Mouse (Mus musculus) CH12.LX (cell line): ENCODE measurements around the gene Agpat2. TPM values are rescaled to one million over a fixed set of nuclear protein-coding genes. Genes with fewer than 3 reads are reported as not detected.
A peak's percentile ranks its signal among the peaks of the same experiment; 100 is the strongest.

ENCODE experiments used
- DNase-seq: peaks from one replicate; pipeline ENCODE4 v3.0.0-alpha.2; 2013; ENCODE audit errors: extremely low read depth
- H3K27ac ChIP-seq: 2 replicates; pipeline ENCODE4 v1.5.1; 2012; ENCODE audit warnings: low read depth, mild to moderate bottlenecking, control low read depth, moderate library complexity; ENCODE audit not compliant: insufficient read depth
- H3K27me3 ChIP-seq: replicated peaks from 2 replicates; pipeline ENCODE3; 2012; ENCODE audit warnings: inconsistent platforms
- H3K36me3 ChIP-seq, 2 experiments: replicated peaks in 1 of 2; 2 replicates each; pipeline versions ENCODE3 to v1.6.1; 2012; ENCODE audit warnings: inconsistent platforms in 1 of 2, low read length in 1 of 2, mild to moderate bottlenecking in 1 of 2, mixed read lengths in 1 of 2, moderate library complexity in 1 of 2; ENCODE audit not compliant: control insufficient read depth in 1 of 2, insufficient read depth in 1 of 2
- H3K4me1 ChIP-seq, 2 experiments: 2 replicates each; pipeline ENCODE4 v1.6.1; 2012; ENCODE audit warnings: inconsistent platforms in 1 of 2, moderate library complexity in 1 of 2; ENCODE audit not compliant: insufficient read depth in 2 of 2, control insufficient read depth in 1 of 2
- H3K4me2 ChIP-seq: 2 replicates; pipeline ENCODE4 v1.6.1; 2012; ENCODE audit warnings: low read depth, mild to moderate bottlenecking, control low read depth; ENCODE audit not compliant: poor library complexity, insufficient read depth, severe bottlenecking
- H3K4me3 ChIP-seq, 3 experiments: fragments of 150-350 bp in 1 of 3; sonication (generic) in 1 of 3; replicated peaks in 1 of 3; 2 replicates each; pipeline versions ENCODE3 to v1.5.1; 2011 to 2012; ENCODE audit warnings: low read depth in 2 of 3, low read length in 2 of 3, mild to moderate bottlenecking in 2 of 3, moderate library complexity in 2 of 3, control low read depth in 1 of 3, improper control_type of control experiment in 1 of 3, inconsistent platforms in 1 of 3, mixed read lengths in 1 of 3; ENCODE audit not compliant: poor library complexity in 1 of 3
- H3K79me2 ChIP-seq: replicated peaks from 2 replicates; pipeline ENCODE4 v1.6.1; 2012; ENCODE audit warnings: mild to moderate bottlenecking, moderate library complexity; ENCODE audit not compliant: control insufficient read depth, poor library complexity, insufficient read depth, severe bottlenecking; ENCODE audit errors: extremely low read depth
- H3K9ac ChIP-seq: 2 replicates; pipeline ENCODE4 v1.6.1; 2012; ENCODE audit warnings: low read depth, mild to moderate bottlenecking, control low read depth, moderate library complexity; ENCODE audit not compliant: insufficient read depth
- H3K9me3 ChIP-seq: replicated peaks from 2 replicates; pipeline ENCODE3; 2012; ENCODE audit warnings: low read length, inconsistent platforms, mixed read lengths
- CHD1 ChIP-seq: IDR thresholded peaks from 2 replicates; pipeline ENCODE4 v1.6.1; 2012; ENCODE audit warnings: low read depth, low read length, improper control_type of control experiment, inconsistent platforms
- CTCF ChIP-seq, 2 experiments: IDR thresholded peaks in 1 of 2; conservative IDR thresholded peaks in 1 of 2; 2 replicates each; pipeline ENCODE4 v1.5.1; 2011 to 2012; ENCODE audit warnings: low read depth in 2 of 2, low read length in 2 of 2, improper control_type of control experiment in 1 of 2, inconsistent platforms in 1 of 2, mild to moderate bottlenecking in 1 of 2, moderate library complexity in 1 of 2
- E2F4 ChIP-seq: IDR thresholded peaks from 2 replicates; pipeline ENCODE4 v1.6.1; 2011; ENCODE audit warnings: low read depth, low read length, improper control_type of control experiment; ENCODE audit not compliant: insufficient replicate concordance
- ELF1 ChIP-seq: IDR thresholded peaks from 2 replicates; pipeline ENCODE4 v1.6.1; 2014; ENCODE audit warnings: low read depth, mild to moderate bottlenecking, inconsistent platforms, low read length, improper control_type of control experiment
- HCFC1 ChIP-seq: IDR thresholded peaks from 2 replicates; pipeline ENCODE4 v1.6.1; 2012; ENCODE audit warnings: low read depth, mild to moderate bottlenecking, inconsistent platforms, low read length, improper control_type of control experiment
- IRF4 ChIP-seq: IDR thresholded peaks from 2 replicates; pipeline ENCODE4 v1.6.1; 2014; ENCODE audit warnings: low read depth, mild to moderate bottlenecking, inconsistent platforms, low read length, improper control_type of control experiment
- JUND ChIP-seq: conservative IDR thresholded peaks from 2 replicates; pipeline ENCODE4 v1.6.1; 2011; ENCODE audit warnings: low read depth, low read length, improper control_type of control experiment
- MAX ChIP-seq: IDR thresholded peaks from 2 replicates; pipeline ENCODE4 v1.6.1; 2011; ENCODE audit warnings: low read length, improper control_type of control experiment
- MAZ ChIP-seq: IDR thresholded peaks from 2 replicates; pipeline ENCODE4 v1.6.1; 2012; ENCODE audit warnings: low read depth, mild to moderate bottlenecking, inconsistent platforms, low read length, improper control_type of control experiment, moderate library complexity
- MEF2A ChIP-seq: IDR thresholded peaks from 2 replicates; pipeline ENCODE4 v1.6.1; 2014; ENCODE audit warnings: low read depth, mild to moderate bottlenecking, inconsistent platforms, low read length, improper control_type of control experiment, borderline replicate concordance
- MXI1 ChIP-seq: IDR thresholded peaks from 2 replicates; pipeline ENCODE4 v1.6.1; 2011; ENCODE audit warnings: mild to moderate bottlenecking, low read depth, low read length, improper control_type of control experiment
- NELFE ChIP-seq: IDR thresholded peaks from 2 replicates; pipeline ENCODE4 v1.6.1; 2011; ENCODE audit warnings: low read depth, low read length, improper control_type of control experiment
- NRF1 ChIP-seq: IDR thresholded peaks from 2 replicates; pipeline ENCODE4 v1.6.1; 2014; ENCODE audit warnings: low read depth, mild to moderate bottlenecking, inconsistent platforms, low read length, improper control_type of control experiment, moderate library complexity
- PAX5 ChIP-seq: IDR thresholded peaks from 2 replicates; pipeline ENCODE4 v1.6.1; 2012; ENCODE audit warnings: low read length, inconsistent platforms, mixed read lengths
- POLR2AphosphoS2 ChIP-seq: IDR thresholded peaks from 2 replicates; pipeline ENCODE4 v1.6.1; 2011; ENCODE audit warnings: low read depth, low read length, improper control_type of control experiment
- RAD21 ChIP-seq: IDR thresholded peaks from 2 replicates; pipeline ENCODE4 v1.6.1; 2011; ENCODE audit warnings: low read depth, mild to moderate bottlenecking, low read length, improper control_type of control experiment, moderate library complexity
- SMC3 ChIP-seq: IDR thresholded peaks from 2 replicates; pipeline ENCODE4 v1.6.1; 2011; ENCODE audit warnings: low read depth, low read length, improper control_type of control experiment
- TBP ChIP-seq: conservative IDR thresholded peaks from 2 replicates; pipeline ENCODE4 v1.6.1; 2011; ENCODE audit warnings: low read depth, low read length, improper control_type of control experiment
- TCF12 ChIP-seq: IDR thresholded peaks from 2 replicates; pipeline ENCODE4 v1.6.1; 2014; ENCODE audit warnings: low read depth, mild to moderate bottlenecking, inconsistent platforms, low read length, improper control_type of control experiment
- UBTF ChIP-seq: IDR thresholded peaks from 2 replicates; pipeline ENCODE4 v1.6.1; 2012; ENCODE audit warnings: low read depth, mild to moderate bottlenecking, inconsistent platforms, low read length, improper control_type of control experiment, moderate library complexity
- USF1 ChIP-seq: IDR thresholded peaks from 2 replicates; pipeline ENCODE4 v1.6.1; 2014; ENCODE audit warnings: low read depth, mild to moderate bottlenecking, inconsistent platforms, low read length, improper control_type of control experiment
- USF2 ChIP-seq: conservative IDR thresholded peaks from 2 replicates; pipeline ENCODE4 v1.6.1; 2011; ENCODE audit warnings: low read depth, low read length, improper control_type of control experiment
- ZC3H11A ChIP-seq: IDR thresholded peaks from 2 replicates; pipeline ENCODE4 v1.6.1; 2012; ENCODE audit warnings: low read depth, mild to moderate bottlenecking, inconsistent platforms, low read length, improper control_type of control experiment
- ZKSCAN1 ChIP-seq: IDR thresholded peaks from 2 replicates; pipeline ENCODE4 v1.6.1; 2012; ENCODE audit warnings: low read depth, inconsistent platforms, low read length, improper control_type of control experiment, borderline replicate concordance
- ZMIZ1 ChIP-seq: IDR thresholded peaks from 2 replicates; pipeline ENCODE4 v1.6.1; 2012; ENCODE audit warnings: low read depth, mild to moderate bottlenecking, inconsistent platforms, low read length, improper control_type of control experiment
- ZNF384 ChIP-seq: IDR thresholded peaks from 2 replicates; pipeline ENCODE4 v1.6.1; 2012; ENCODE audit warnings: low read depth, low read length, improper control_type of control experiment, inconsistent platforms
- dilution Hi-C: fragments of 300-500 bp; cut with MboI; formaldehyde crosslinking; loops from 2 replicates; pipeline ENCODE4 v1.14.3; 2020; ENCODE audit warnings: low sequenced_read_pairs; ENCODE audit not compliant: extremely low pct_unique_long_range_greater_than_20kb, extremely low pct_ligation_motif_present
- in situ Hi-C: fragments of 300-500 bp; cut with MboI; formaldehyde crosslinking; loops from 3 replicates; pipeline ENCODE4 v1.14.3; 2019; ENCODE audit warnings: low sequenced_read_pairs, low pct_ligation_motif_present, low pct_unique_long_range_greater_than_20kb, mixed read lengths
- polyA plus RNA-seq: library from polyadenylated mRNA; unstranded; fragments of >175 nt; gene quantifications from 2 replicates; pipeline ENCODE4 v1.2.1, GENCODE M21; 2012; ENCODE audit warnings: low read depth; ENCODE audit not compliant: insufficient read length
- total RNA-seq, 2 experiments: library from RNA; depleted of rRNA; stranded (reverse); fragments of 300-350 nt in 1 of 2; fragments of >200 nt in 1 of 2; gene quantifications; 2 replicates each; pipeline ENCODE4 v1.2.3; 2012 to 2014

Agpat2 gene
- total and polyA plus RNA-seq, 3 experiments = 8.6 to 14.2 (median 9.5) TPM

DNA sequence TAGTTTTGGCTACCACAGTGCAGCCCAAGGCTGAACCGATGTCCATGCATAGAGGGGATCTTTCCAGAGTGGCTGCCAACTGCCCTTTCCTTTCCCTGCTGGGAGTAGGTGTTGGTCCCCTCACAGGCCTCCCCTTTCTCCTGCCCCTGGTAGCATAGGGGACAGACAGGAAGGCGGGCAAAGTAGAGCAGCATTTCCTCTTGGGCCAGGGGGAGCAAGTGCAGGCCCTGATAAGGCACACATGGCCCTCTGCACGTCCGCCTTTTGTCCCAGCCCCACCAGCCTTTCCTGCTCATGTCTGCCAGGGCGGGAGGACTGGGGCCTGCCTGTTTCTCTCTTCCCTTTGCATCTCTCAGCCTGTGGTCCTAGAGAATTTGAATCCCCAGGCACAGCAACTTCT lies 32.4 kb downstream of the Agpat2 start:
- H3K27ac ChIP-seq = no peak overlapping the region
- dilution Hi-C loops = no loop called here
- H3K4me1 ChIP-seq = peaks cover 12 to 34% of the 10 kb centered on the region in 2 experiments

DNA sequence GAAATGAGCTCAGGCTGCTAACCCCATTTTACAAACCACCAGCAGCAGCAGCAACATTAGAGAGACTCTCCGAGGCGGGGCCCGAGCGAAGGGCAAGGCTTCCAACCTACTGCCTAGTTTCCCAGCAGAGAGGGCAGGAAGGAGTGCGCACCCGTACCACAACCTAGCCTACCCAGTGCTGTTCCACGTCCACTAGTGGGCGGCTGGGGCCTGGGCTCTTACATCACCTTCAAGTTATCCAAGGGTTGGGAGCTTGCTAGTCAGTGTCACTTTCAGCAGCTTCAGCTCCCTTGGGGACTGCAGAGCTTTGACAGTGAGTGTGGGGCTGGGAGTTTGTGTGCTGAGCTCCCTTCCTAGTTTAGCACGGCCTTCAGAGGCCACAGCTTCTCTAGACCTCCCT lies 32.8 kb downstream of the Agpat2 start:
- H3K36me3 ChIP-seq = no peaks in the 10 kb centered on the region
- no peak overlapping the region for H3K9ac ChIP-seq
- no peak overlapping the region for H3K4me2 ChIP-seq
- H3K27ac ChIP-seq = no peak overlapping the region
- TF ChIP-seq MEF2A (no peak), ZKSCAN1 (no peak), NELFE (no peak), PAX5 (no peak), UBTF (no peak)
- no peaks in the 10 kb centered on the region for H3K79me2 ChIP-seq
- H3K4me1 ChIP-seq = peaks cover 12 to 30% of the 10 kb centered on the region in 2 experiments
- H3K27me3 ChIP-seq = peaks cover 2% of the 10 kb centered on the region
- dilution Hi-C loops (no loop called here), in situ Hi-C loops (no loop called here)
- H3K9me3 ChIP-seq = no peaks in the 10 kb centered on the region
- DNase-seq = no peak
- H3K4me3 ChIP-seq = no peak overlapping the region

More for the DNA sequence above, 32.4 kb downstream of the Agpat2 start:
- DNase-seq = no peak
- Histone ChIP-seq H3K79me2 (no peaks in the 10 kb centered on the region), H3K4me2 (no peak overlapping the region), H3K36me3 (no peaks in the 10 kb centered on the region), H3K9ac (no peak overlapping the region), H3K9me3 (no peaks in the 10 kb centered on the region), H3K27me3 (peaks cover 2% of the 10 kb centered on the region), H3K4me3 (no peak overlapping the region)
- in situ Hi-C loops = no loop called here
- TF ChIP-seq NRF1 = no peak
- no peak for TF ChIP-seq CTCF (conservative IDR thresholded peaks at IDR 0.05 in 1 of 2, IDR thresholded peaks at IDR 0.05 in 1 of 2; ENCODE audit: low read depth in 2 of 2, low read length in 2 of 2)
- TF ChIP-seq TBP = no peak
- TF ChIP-seq E2F4 = no peak

GRCm38 (mm10) chr2:26570034-26570433 lies 34.2 kb downstream of the Agpat2 start:
- Histone ChIP-seq H3K36me3 (no peaks in the 10 kb centered on the region), H3K9ac (no peak overlapping the region), H3K27ac (no peak overlapping the region), H3K9me3 (no peaks in the 10 kb centered on the region), H3K79me2 (no peaks in the 10 kb centered on the region), H3K4me3 (no peak overlapping the region), H3K27me3 (peaks cover 2% of the 10 kb centered on the region), H3K4me1 (peaks cover 12 to 35% of the 10 kb centered on the region in 2 experiments), H3K4me2 (no peak overlapping the region)
- in situ Hi-C loops (no loop called here), dilution Hi-C loops (no loop called here)
- DNase-seq = peak; percentile 62
- TF ChIP-seq USF1 (no peak), TBP (no peak), ZKSCAN1 (no peak), MEF2A (no peak), HCFC1 (no peak), ZMIZ1 (no peak), USF2 (no peak), RAD21 (peak; percentile 89), JUND (no peak), SMC3 (peak; percentile 74), ZNF384 (no peak), MAX (peak; percentile 47; the same call in 1 of the 2 replicates), IRF4 (no peak), MXI1 (no peak), ELF1 (no peak), POLR2AphosphoS2 (no peak), UBTF (no peak), ZC3H11A (0 out of 2 replicates have a peak, but pooled peaks have one; percentile 18), MAZ (peak; percentile 74; the same call in 1 of the 2 replicates), NRF1 (no peak), CHD1 (no peak), TCF12 (no peak)
